ENCODE assay signal across 14 mouse cellular contexts in genomic region chr1:119259455-119259854, GRCm38 (mm10).
DNase-seq lines count a peak whose midpoint lies in the region; ATAC-seq and TF ChIP-seq lines count a peak whose summit lies in the region.
"Had no signal": no experiment of that assay in that cellular context is flagged by ENCODE, and none has a peak within 500 bp of the region (broad histone marks: within the 10 kb centered on the region; RNA-seq: fewer than 3 reads in every experiment).

No protein-coding gene starts in this region.

- DNase-seq in forebrain, embryonic 14.5 days (ENCODE audit: low spot score), result peak; percentile 28
- no peak for DNase-seq in forebrain, embryonic 11.5 days (ENCODE audit: low spot score)
- peak; percentile 15 for DNase-seq in lung, postnatal 0 days (ENCODE audit: low spot score)
- DNase-seq in lung, postnatal 14 days, result no peak
- DNase-seq in fat pad, adult 2 months (ENCODE audit: extremely low read depth, low read depth, low spot score), result peak; percentile 91
- no peak for DNase-seq in thymus, postnatal 36 days
- no peak for DNase-seq in yolk sac, embryonic 10.5 days (ENCODE audit: low spot score)
- DNase-seq: cerebellum, adult 18-20 months; kidney, postnatal 25 days; liver, embryonic 13.5 days had no signal

- TF ChIP-seq EP300 in lung, postnatal 0 days (IDR thresholded peaks at IDR 0.05), result no peak

- 76% methylated on average over 9 of the region's 9 CpGs for WGBS in forebrain, embryonic 14.5 days
- 91% methylated on average over 9 of the region's 9 CpGs for WGBS in forebrain, embryonic 11.5 days
- WGBS in lung, postnatal 0 days, result 49% methylated on average over 9 of the region's 9 CpGs

- H3K36me3 ChIP-seq in forebrain, embryonic 14.5 days (ENCODE audit: control insufficient read depth, insufficient read depth, low read length), result no peaks in the 10 kb centered on the region
- no peaks in the 10 kb centered on the region for H3K36me3 ChIP-seq in forebrain, embryonic 11.5 days (ENCODE audit: control insufficient read depth, insufficient read depth, low read length)
- no peaks in the 10 kb centered on the region for H3K36me3 ChIP-seq in lung, postnatal 0 days (ENCODE audit: insufficient read depth, low read length)
- H3K36me3 ChIP-seq in myocyte (ENCODE audit: control insufficient read depth, insufficient read depth), result no peaks in the 10 kb centered on the region
- H3K36me3 ChIP-seq: embryonic facial prominence, embryonic 15.5 days; hindbrain, embryonic 13.5 days; liver, embryonic 13.5 days; midbrain, embryonic 13.5 days had no signal

- H3K4me3 ChIP-seq in forebrain, embryonic 14.5 days (ENCODE audit: low read depth, low read length), result no peak overlapping the region
- H3K4me3 ChIP-seq in forebrain, embryonic 11.5 days (ENCODE audit: low read depth, low read length), result no peak overlapping the region
- H3K4me3 ChIP-seq in lung, postnatal 0 days (ENCODE audit: low read depth, low read length), result no peak overlapping the region
- no peak overlapping the region for H3K4me3 ChIP-seq in myocyte
- H3K4me3 ChIP-seq: embryonic facial prominence, embryonic 15.5 days; hindbrain, embryonic 13.5 days; liver, embryonic 13.5 days; midbrain, embryonic 13.5 days had no signal

- TF ChIP-seq POLR2A in myocyte (IDR thresholded peaks at IDR 0.05; ENCODE audit: insufficient read length, low read depth), result no peak

- H3K9me3 ChIP-seq in forebrain, embryonic 14.5 days (replicated peaks; ENCODE audit: control insufficient read depth, low read length), result peaks cover 7% of the 10 kb centered on the region; the same call in 1 of the 2 replicates
- H3K9me3 ChIP-seq in forebrain, embryonic 11.5 days (ENCODE audit: control insufficient read depth, low read length), result no peaks in the 10 kb centered on the region
- H3K9me3 ChIP-seq in lung, postnatal 0 days (ENCODE audit: low read length), result no peaks in the 10 kb centered on the region
- H3K9me3 ChIP-seq: embryonic facial prominence, embryonic 15.5 days; liver, embryonic 13.5 days had no signal

- H3K27me3 ChIP-seq in forebrain, embryonic 14.5 days (replicated peaks; ENCODE audit: control insufficient read depth, insufficient read depth, low read length), result no peaks in the 10 kb centered on the region
- H3K27me3 ChIP-seq in forebrain, embryonic 11.5 days (ENCODE audit: control insufficient read depth, insufficient read depth, low read length), result no peaks in the 10 kb centered on the region
- no peaks in the 10 kb centered on the region for H3K27me3 ChIP-seq in lung, postnatal 0 days (replicated peaks; ENCODE audit: insufficient read depth, low read length)
- no peaks in the 10 kb centered on the region for H3K27me3 ChIP-seq in myocyte (ENCODE audit: control insufficient read depth, insufficient read depth, insufficient read length)
- H3K27me3 ChIP-seq: embryonic facial prominence, embryonic 15.5 days; hindbrain, embryonic 13.5 days; liver, embryonic 13.5 days had no signal

- no peak overlapping the region for H3K9ac ChIP-seq in forebrain, embryonic 14.5 days (ENCODE audit: low read length)
- H3K9ac ChIP-seq in forebrain, embryonic 11.5 days (ENCODE audit: low read length), result no peak overlapping the region
- H3K9ac ChIP-seq in lung, postnatal 0 days (replicated peaks; ENCODE audit: low read depth), result no peak overlapping the region
- H3K9ac ChIP-seq: embryonic facial prominence, embryonic 15.5 days; hindbrain, embryonic 13.5 days; liver, embryonic 13.5 days; midbrain, embryonic 13.5 days had no signal

- no peak overlapping the region for H3K4me2 ChIP-seq in forebrain, embryonic 14.5 days (ENCODE audit: low read length)
- no peak overlapping the region for H3K4me2 ChIP-seq in forebrain, embryonic 11.5 days (ENCODE audit: low read depth, low read length, severe bottlenecking)
- H3K4me2 ChIP-seq in lung, postnatal 0 days (replicated peaks; ENCODE audit: low read depth, low read length), result no peak overlapping the region
- H3K4me2 ChIP-seq in myocyte (ENCODE audit: low read depth), result no peak overlapping the region
- H3K4me2 ChIP-seq: embryonic facial prominence, embryonic 15.5 days; hindbrain, embryonic 13.5 days; liver, embryonic 13.5 days; midbrain, embryonic 13.5 days had no signal

- no peak for ATAC-seq in forebrain, embryonic 14.5 days
- no peak for ATAC-seq in forebrain, embryonic 11.5 days (replicated peaks; ENCODE audit: low FRiP score)
- ATAC-seq in lung, postnatal 0 days, result peak; percentile 44; the same call in 1 of the 2 replicates
- ATAC-seq: midbrain, embryonic 13.5 days had no signal

- no peaks in the 10 kb centered on the region for H3K79me2 ChIP-seq in myocyte (ENCODE audit: control insufficient read depth, insufficient read depth)

- H3K27ac ChIP-seq in forebrain, embryonic 14.5 days (ENCODE audit: low read depth, low read length), result no peak overlapping the region
- no peak overlapping the region for H3K27ac ChIP-seq in forebrain, embryonic 11.5 days (ENCODE audit: low read depth, low read length)
- H3K27ac ChIP-seq in lung, postnatal 0 days (ENCODE audit: low read length), result no peak overlapping the region
- H3K27ac ChIP-seq: embryonic facial prominence, embryonic 15.5 days; hindbrain, embryonic 13.5 days; liver, embryonic 13.5 days; midbrain, embryonic 13.5 days had no signal

- no peaks in the 10 kb centered on the region for H3K4me1 ChIP-seq in forebrain, embryonic 14.5 days (ENCODE audit: control insufficient read depth, insufficient read depth, low read length)
- H3K4me1 ChIP-seq in forebrain, embryonic 11.5 days (replicated peaks; ENCODE audit: control insufficient read depth, insufficient read depth, low read length), result no peaks in the 10 kb centered on the region
- no peaks in the 10 kb centered on the region for H3K4me1 ChIP-seq in lung, postnatal 0 days (ENCODE audit: insufficient read depth, low read depth, low read length)
- H3K4me1 ChIP-seq: embryonic facial prominence, embryonic 15.5 days; liver, embryonic 13.5 days had no signal

- no peak overlapping the region for H3ac ChIP-seq in myocyte (ENCODE audit: control insufficient read depth, insufficient read length)

- TF ChIP-seq CTCF in lung, postnatal 0 days (IDR thresholded peaks at IDR 0.05), result no peak

TF ChIP-seq in myocyte, 11 proteins besides CTCF, POLR2A, EP300 and RAD21:
- TF ChIP-seq REST (IDR thresholded peaks at IDR 0.05; ENCODE audit: insufficient read depth, insufficient read length), result no peak
- no peak for TF ChIP-seq MAX (IDR thresholded peaks at IDR 0.05; ENCODE audit: low read depth)
- TF ChIP-seq SRF (IDR thresholded peaks at IDR 0.05; ENCODE audit: control insufficient read depth, insufficient read length, low read depth), result no peak
- TF ChIP-seq CEBPB (IDR thresholded peaks at IDR 0.05; ENCODE audit: insufficient read depth, poor library complexity, severe bottlenecking), result 0 out of 2 replicates have a peak, but pooled peaks have one; percentile 35
- TF ChIP-seq E2F4 (IDR thresholded peaks at IDR 0.05; ENCODE audit: insufficient read depth), result no peak

Comparison
In these comparisons a context has a peak if more than half of its experiments do, and no peak if none do; other contexts are left out.
1. DNase-seq: peak in forebrain, embryonic 14.5 days (single experiment), lung, postnatal 0 days (single experiment) and fat pad, adult 2 months (single experiment); none in forebrain, embryonic 11.5 days (single experiment), lung, postnatal 14 days (single experiment), thymus, postnatal 36 days (0 of 2) and yolk sac, embryonic 10.5 days (single experiment).